Mouse (Mus musculus) layer of hippocampus, postnatal 14 days (tissue): Measurements from ENCODE around the gene Krt42. TPM values are rescaled to one million over a fixed set of nuclear protein-coding genes. Genes with fewer than 3 reads are reported as not detected.
"Not testable (repeated sequence)": the region's sequence is repeated elsewhere in the genome, so short reads cannot be mapped to it uniquely, and the experiment has no call there.

ENCODE experiments used
- DNase-seq, 2 experiments: peaks; one replicate each; pipeline ENCODE4 v3.0.0; 2021 to 2022; ENCODE audit warnings: low spot score in 2 of 2, mixed read lengths in 1 of 2
- long read RNA-seq, 2 experiments: library from polyadenylated mRNA; stranded (forward); transcript quantifications; one replicate each; pipeline ENCODE4 v2.0.0; 2021
- total RNA-seq, 2 experiments: library from RNA; stranded (reverse); gene quantifications; 2 replicates each; pipeline ENCODE4 v1.2.3; 2021

Gene Krt42
- total RNA-seq, result not detected
- long read RNA-seq, experiment 1, result 0 reads
- long read RNA-seq, experiment 2, result 0 reads

- DNase-seq, result no peak
These were observed at the start of gene Krt42 for GRCm38 (mm10) chr11:100269821-100270332. Gene Krt42 (minus strand): TSS chr11:100269871.

DNA sequence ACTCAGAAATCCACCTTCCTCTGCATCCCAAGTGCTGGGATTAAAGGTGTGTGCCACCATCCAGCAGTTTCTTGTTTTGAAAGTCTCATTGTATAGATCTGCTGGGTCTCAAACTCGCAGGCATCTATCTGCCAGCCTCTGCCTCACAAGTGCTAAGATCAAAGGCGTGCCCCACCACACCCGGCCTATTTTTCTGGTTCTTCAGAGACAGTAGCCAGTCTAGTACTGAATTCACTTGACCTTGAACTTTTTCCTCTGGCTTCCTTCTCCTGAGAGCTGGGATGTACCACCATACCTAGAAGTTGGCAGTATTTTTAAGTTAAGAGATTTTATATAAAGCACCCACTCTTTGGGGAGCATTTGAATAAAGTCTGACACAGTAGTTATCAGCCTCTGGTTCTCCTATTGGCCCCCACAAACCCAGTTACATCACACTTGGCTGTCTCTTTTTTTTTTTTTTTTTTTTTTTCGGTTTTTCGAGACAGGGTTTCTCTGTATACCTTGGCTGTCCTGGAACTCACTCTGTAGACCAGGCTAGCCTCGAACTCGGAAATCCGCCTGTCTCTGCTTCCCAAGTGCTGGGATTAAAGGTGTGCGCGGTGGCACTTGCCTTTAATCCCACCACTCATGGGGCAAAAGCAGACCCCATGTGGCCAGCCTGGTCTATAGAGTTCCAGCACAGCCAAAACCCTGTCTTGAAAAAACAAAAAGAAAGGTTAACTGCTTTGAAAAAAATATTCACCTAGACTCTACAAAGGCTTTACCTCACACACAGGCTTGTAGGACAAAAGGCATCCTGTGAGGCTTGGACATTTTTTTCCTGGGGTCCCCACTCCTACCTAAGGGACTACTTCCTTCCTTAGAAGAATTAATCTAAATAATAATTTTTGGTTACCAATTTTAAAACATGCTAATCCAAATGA is 49.1 kb upstream of the Krt42 start:
- no peak for DNase-seq

DNA sequence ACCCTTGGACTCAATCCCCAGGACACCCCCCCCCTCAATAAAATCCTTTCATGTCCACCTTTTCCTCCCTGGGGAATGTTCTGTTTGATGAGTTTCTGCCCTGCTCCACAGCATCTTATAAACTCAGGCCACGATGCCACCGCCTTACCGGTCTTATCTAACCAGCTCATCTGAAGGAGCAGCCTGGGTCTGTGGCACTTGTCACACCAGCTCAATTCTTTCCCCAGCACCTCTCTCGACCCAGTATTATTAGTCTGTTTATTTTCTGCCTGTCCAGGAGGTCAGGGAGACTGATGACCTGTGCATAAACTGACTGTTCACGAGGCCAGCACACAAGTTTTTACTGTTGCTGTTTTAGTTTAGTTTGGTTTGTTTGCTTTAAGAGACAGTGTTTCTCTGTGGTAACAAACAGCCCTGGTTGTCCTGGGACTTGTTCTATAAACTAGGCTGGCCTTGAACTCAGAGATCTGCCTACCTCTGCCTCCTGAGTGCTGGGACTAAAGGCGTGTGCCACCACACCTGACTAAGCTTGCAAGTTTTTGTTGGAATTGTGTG is 48.2 kb upstream of the Krt42 start:
- no peak for DNase-seq

GRCm38 (mm10) chr11:100315439-100315838 is 45.8 kb upstream of the Krt42 start:
- DNase-seq, result no peak

DNA sequence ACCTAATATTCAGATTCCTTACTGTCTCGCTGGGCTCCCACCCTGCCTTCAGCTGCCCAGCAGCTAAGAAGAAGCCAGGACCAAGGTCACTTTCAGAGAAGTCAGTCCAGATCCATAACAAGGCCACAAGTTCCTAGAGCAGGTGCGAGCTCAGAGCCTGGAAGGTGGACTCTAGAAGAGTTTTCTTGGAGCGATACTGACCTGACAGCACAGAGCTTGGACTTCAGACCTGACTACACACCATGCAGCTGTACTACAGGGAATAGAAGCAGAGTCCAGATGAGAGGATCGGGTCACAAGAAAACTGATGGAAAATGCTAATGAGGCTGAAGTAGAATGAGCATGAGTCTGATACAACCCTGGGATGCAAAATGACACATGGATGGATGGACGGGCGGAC is 43.8 kb upstream of the Krt42 start:
- no peak for DNase-seq

DNA sequence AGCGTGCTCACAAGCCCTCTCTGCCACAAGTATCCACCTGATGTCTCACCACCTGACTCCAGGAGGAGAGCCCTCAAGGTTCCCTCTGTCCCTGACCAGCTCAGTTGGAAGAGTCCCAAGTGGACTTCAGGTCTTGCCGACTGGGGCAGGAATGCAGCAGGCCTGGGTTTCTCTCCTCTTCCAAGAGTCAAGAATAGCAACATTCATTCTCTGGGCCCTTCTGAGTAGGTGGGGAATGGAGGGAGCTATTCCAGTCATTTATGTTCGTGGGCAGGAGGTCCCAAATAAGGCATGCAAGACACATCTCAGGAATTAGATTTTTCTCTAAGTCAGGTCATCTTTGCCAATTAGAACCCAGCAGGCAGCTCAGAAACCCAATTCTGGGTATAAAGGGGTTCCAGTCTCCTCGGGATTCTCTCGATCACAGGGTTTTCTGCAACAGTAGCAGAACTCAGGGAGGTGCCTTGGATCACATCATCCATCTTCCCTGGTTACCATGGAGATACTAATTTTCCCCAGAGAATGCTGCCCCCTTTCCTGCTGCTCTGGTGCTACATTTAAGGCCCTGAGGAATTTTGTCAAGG is 42.5 kb upstream of the Krt42 start:
- DNase-seq, result peak; percentile 46 to 62

DNA sequence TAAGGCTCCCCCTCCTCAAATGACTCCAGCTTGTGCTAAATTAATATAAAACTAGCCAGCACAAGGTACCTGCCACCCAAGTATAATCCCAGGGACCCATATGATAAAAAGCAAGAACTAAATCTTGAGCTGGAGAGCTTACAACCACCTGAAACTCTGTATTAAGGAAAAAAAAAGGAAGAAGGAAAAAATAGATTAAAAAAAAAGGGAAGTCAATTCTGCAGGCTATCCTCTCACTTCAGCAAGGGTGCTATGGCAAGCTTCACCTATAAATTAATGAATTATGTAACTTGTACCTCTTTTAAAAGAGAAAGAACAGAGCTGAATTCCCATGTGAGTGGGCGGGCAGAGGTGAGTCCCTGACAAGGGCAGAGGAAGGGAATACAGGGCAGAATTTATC is 42.0 kb upstream of the Krt42 start:
- no peak for DNase-seq

DNA sequence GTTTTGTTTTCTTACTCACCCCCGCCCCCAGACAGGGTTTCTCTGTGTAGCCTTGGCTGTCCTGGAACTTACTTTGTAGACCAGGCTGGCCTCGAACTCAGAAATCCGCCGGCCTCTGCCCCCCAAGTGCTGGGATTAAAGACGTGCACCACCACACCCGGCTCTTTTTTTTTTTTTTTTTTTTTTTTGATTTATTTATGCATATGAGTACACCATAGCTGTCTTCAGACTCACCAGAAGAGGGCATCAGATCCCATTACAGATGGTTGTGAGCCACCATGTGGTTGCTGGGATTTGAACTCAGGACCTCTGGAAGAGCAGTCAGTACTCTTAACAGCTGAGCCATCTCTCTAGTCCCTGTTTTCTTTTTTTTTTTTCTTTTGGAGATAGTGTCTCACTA is 39.0 kb upstream of the Krt42 start:
- not testable (repeated sequence) for DNase-seq

GRCm38 (mm10) chr11:100307900-100308299 is 38.2 kb upstream of the Krt42 start:
- DNase-seq, result no peak

- DNase-seq, result no peak
These were observed 31.6 kb upstream of the Krt42 start for GRCm38 (mm10) chr11:100301292-100301691.

DNA sequence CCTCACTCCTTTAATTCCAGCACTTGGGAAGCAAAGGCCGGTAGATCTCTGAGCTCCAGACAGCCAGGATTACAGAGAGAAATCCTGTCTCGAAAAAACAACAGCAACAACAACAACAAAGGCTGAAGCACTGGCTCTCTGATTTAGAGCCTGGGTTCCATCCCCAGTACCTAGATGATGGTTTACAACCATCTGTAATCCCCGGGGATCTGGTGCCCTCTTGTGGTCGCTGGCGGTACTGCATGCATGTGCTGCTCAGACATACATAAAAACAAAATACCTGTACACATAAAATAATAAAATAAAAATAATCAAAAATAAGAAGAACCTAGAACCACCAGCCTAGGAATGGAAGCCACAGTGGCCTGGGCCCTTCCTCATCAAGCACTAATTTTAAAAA is 30.6 kb upstream of the Krt42 start:
- DNase-seq, result peak in 1 of 2 experiments; percentile 57

DNA sequence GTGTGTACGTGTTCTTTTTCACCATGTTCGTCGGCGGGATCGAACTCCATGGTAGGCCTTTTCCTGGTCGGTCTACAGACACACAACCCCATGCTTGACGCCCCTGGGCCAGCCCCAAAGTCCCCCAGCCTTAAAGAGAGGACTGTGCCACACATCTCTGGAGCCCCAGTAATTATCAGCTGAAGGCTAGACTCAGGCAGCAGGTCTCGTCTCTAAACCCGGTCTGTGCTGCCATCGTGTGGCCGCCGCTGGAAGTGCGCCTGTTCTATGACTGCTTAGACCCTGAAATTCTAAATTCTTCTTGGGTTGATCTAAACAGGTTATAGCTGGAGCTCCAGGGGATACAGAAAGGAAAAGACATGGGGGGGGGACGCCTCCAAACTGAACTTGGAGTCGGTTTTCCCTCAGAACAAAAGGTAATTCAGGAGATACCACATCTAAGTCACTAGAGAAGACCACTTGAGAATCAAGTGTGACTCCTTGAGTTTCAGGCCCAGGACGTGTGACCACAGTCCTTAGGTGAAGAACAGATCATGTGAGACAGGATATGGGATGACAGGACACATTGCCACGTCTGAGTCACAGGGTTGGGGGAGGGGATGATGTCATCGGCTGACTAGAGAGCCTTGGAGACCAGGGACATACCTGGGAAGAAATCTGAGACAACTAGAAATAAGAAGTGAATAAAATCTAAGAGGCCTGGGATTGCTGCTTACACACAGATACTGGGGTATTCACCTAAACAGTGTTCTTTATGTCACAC is 28.8 kb upstream of the Krt42 start:
- DNase-seq, result peak; percentile 79 to 86

- DNase-seq, result no peak
These were observed 28.1 kb upstream of the Krt42 start for GRCm38 (mm10) chr11:100297801-100298200.

GRCm38 (mm10) chr11:100295308-100295707 is 25.6 kb upstream of the Krt42 start:
- DNase-seq, result peak; percentile 80

DNA sequence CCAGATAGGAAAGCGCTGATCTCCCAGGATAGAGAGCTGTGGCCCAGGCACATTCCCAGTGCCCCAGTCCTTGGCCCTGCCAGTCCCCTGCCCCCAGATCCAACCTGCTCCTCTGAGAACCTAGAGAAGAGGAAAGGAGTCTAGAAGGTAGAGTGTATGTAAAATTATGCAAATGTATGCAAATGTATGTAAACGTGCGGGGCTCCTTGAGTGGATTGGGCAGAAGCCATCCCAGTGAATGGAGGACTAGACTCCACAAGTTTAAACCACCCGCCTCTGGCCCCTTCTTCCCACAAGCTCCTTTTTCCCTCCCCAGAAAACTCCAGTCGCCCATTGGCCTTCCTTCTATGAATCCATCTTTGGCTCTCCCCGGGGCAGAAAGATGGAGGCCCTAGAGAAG is 23.2 kb upstream of the Krt42 start:
- no peak for DNase-seq

- no peak for DNase-seq
These were observed 20.6 kb upstream of the Krt42 start for GRCm38 (mm10) chr11:100290235-100290634.

GRCm38 (mm10) chr11:100288942-100289341 is 19.3 kb upstream of the Krt42 start:
- no peak for DNase-seq

DNA sequence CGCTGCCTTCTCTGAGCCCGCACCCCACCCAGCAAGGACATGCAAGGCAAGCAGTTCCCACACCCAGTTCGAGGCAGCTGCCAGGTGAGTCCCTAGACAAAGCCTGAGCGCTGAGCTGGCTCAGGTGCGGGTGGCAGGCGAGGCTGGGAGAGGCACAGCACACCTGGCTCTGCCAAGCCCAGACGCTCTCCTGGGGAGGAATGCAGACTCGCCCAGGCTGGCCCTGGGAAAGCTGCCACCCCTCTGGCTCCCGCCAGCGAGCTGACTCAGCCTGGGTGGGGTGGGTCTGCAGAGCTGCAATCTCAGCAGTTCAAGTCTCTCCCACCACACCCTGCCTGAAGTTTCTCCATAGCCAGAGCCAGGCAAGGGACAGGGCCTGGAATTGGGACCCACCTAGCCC is 17.4 kb upstream of the Krt42 start:
- no peak for DNase-seq

GRCm38 (mm10) chr11:100284988-100285387 is 15.3 kb upstream of the Krt42 start:
- no peak for DNase-seq

DNA sequence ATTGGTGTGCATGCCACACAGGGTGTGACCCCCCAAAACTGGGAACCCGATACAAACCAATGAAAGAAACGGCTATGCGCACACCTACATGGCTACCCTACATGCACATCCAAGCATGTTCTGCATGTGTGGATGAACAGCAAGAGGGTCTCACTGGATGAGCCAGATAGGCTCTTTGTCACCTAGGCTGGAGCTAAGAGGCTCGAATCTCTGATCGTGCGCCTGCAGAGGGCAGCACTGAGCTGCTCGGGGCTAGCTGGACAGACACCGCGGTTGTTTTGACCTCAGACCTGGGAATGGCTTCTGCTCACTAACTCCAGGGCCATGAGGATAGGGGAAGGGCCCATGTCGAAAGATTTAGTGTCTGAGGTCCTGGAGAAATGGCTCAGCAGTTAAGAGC is 12.9 kb upstream of the Krt42 start:
- DNase-seq, result peak; percentile 55 to 58
